Mouse (Mus musculus): ENCODE results near the gene Knl1. TPM values are rescaled to one million over a fixed set of nuclear protein-coding genes. Genes with fewer than 3 reads are reported as not detected.

Gene Knl1
- total RNA-seq, 2 experiments from 2014 or later, result 0.95 to 1.2 TPM

- no peak for DNase-seq (ENCODE audit: low spot score in 2 of 2)
These were observed 107.8 kb downstream of the Knl1 start for GRCm38 (mm10) chr2:119154683-119155082.

Other genes with a start within 250 kb of the Knl1 start
- gene Knstrn, start 233.1 kb upstream of the Knl1 start, total RNA-seq (2021), result 1 to 10 TPM; 2.4 to 3.2 TPM
- 100 to 1,000 TPM in 1 of 2 experiments, 10 to 100 TPM in 1; 97.2 to 126 TPM for gene Ivd, start 185.2 kb upstream of the Knl1 start, total RNA-seq (2021)
- gene Bahd1, start 146.7 kb upstream of the Knl1 start, total RNA-seq (2021), result 10 to 100 TPM; 36.6 to 36.7 TPM
- gene Chst14, start 120.6 kb upstream of the Knl1 start, total RNA-seq (2021), result 1 to 10 TPM; 2.5 to 3.2 TPM
- gene Ccdc32, start 17.7 kb upstream of the Knl1 start, total RNA-seq (2021), result 10 to 100 TPM; 62.5 to 63.6 TPM
- 1 to 10 TPM; 6.0 to 6.1 TPM for gene Rpusd2, start 12.3 kb upstream of the Knl1 start, total RNA-seq (2021)
- 1 to 10 TPM; 1.8 TPM for gene Rad51, start 65.7 kb downstream of the Knl1 start, total RNA-seq (2021)
- 10 to 100 TPM; 46.5 to 55.6 TPM for gene Rmdn3, start 109.9 kb downstream of the Knl1 start, total RNA-seq (2021)
- not detected for gene Gchfr, start 120.7 kb downstream of the Knl1 start, total RNA-seq (2021)
- gene Gm14137, start 127.4 kb downstream of the Knl1 start, total RNA-seq (2021), result not detected
- gene Zfyve19, start 161.5 kb downstream of the Knl1 start, total RNA-seq (2021), result 10 to 100 TPM; 33.7 to 38.0 TPM
- 10 to 100 TPM; 16.9 to 18.8 TPM for gene Dnajc17, start 161.7 kb downstream of the Knl1 start, total RNA-seq (2021)
- gene Ppp1r14d, start 182.8 kb downstream of the Knl1 start, total RNA-seq (2021), result not detected
- under 1 TPM; 0.64 to 0.88 TPM for gene Spint1, start 190.2 kb downstream of the Knl1 start, total RNA-seq (2021)
- gene Rhov, start 224.2 kb downstream of the Knl1 start, total RNA-seq (2021), result 1 to 10 TPM; 9.4 to 9.6 TPM
- gene Vps18, start 241.6 kb downstream of the Knl1 start, total RNA-seq (2021), result 10 to 100 TPM; 34.0 to 34.3 TPM

Data from layer of hippocampus, postnatal 14 days (tissue).